Mouse (Mus musculus) frontal cortex, postnatal 36 days (tissue): ENCODE results near the gene Slain2.

Experiments used
- DNase-seq, 2 experiments: peaks; one replicate each; pipeline ENCODE4 v3.0.0; 2022; ENCODE audit warnings: low spot score in 2 of 2

The Slain2 gene

GRCm38 (mm10) chr5:72913648-72914557 lies at the start of gene Slain2:
TSS of gene Slain2 (plus strand) at chr5:72914304.
- peak; percentile 92 to 93 for DNase-seq

- DNase-seq: no peak
These were observed 49.4 kb upstream of the Slain2 start for GRCm38 (mm10) chr5:72864654-72865178.

DNA sequence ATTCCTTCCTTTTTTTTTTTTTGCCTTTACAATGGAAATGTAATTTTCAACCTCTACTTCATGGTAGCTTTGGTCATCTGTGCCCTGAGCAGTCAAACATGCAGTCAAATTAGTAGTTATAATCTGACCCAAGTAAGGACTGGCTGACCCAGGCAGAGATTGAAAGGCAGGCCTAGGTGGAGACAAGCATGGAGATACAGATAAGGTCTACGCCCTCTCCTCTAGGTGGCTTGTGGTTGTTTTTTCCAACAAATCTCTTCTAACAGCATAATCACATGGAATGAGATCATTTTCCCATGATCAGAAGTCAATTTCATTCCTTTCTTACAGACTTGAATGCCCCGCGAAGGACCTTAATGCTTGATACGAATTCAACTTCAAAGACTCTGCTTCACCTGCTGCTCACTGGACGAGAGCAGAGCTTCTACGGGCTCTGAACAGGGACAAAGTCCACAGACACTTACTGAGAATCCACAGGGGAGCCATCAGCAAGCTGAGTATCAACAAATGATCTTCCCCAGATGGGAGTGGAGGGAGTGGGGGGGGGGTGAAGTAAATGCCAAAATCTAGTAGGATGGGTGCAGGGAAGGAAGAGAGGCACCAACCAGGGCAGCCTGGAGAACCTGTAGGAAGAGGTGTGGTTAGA lies 47.7 kb upstream of the Slain2 start:
- DNase-seq: no peak

DNA sequence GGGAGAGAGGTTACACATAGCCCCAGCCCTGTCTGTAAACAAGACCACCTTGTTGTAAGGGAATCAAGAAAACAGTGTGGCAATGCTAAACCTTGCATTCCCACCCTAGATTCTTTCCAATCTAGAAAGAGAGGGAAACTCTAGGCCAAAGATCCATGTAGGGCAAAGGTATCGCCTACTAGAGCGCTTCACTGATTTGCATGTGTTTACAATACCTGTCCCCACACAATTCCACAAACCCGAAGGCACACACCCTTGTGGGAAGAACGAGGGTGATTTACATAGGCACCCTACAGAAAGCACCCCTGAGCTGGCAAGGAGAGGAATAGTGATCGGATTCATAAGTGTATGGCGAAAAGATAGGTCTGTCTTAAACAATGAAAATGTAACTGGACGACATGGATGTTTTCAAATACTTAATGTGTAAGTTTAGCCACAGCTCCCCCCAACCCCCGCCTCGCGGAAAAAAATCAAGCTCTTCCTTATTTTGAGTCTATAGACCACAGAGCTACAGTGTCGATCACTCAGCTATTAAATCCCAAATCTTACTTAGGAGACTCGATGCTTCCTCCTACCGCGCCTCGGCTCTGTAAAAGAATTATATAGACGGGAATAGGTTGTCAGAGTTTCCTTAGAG lies 47.0 kb upstream of the Slain2 start:
- DNase-seq: no peak

DNA sequence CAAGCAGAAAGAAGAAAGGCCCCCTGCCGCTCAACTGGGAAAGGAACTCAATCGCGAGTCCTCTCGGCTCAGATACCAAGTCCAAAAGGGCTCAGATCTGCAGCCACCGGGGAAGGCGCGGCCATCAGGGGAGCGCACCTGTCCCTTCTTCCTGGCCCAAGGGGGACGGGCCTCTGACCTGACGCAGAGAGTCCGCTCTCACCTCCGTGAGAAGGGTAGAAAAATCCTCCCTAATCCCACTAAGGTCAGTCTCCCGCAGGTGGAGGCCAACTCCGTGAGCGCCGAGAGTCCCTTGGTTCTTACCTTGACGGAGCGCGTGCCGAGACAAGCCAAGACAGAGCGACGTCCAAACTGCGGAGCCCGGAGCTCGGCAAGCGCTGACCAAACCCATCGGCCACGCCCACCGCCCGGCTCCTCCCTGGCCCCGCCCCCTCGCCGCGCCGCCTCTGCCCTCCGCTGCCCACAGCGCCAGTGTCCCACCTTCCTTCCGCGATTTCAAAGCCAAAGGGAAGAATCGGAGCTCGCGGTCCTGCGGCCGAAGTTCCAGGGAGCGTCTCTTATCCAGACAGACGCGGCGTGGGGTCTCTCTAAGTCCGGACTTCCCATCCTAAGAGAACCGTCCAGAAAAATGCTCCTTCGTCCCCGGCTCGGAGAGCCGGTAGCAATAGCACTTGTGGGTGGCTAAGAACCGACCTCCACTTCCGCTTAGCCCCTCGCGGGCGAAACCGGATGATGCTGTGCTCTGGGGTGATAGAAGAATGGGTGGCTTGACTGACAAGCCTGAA lies 45.8 kb upstream of the Slain2 start, which contains the start of gene Tec:
TSS of gene Tec (minus strand) at position 393 of the 785 bp plus-strand sequence.
- DNase-seq: peak; percentile 76 to 77

- DNase-seq: no peak
These were observed 44.1 kb upstream of the Slain2 start for GRCm38 (mm10) chr5:72869779-72870608.

DNA sequence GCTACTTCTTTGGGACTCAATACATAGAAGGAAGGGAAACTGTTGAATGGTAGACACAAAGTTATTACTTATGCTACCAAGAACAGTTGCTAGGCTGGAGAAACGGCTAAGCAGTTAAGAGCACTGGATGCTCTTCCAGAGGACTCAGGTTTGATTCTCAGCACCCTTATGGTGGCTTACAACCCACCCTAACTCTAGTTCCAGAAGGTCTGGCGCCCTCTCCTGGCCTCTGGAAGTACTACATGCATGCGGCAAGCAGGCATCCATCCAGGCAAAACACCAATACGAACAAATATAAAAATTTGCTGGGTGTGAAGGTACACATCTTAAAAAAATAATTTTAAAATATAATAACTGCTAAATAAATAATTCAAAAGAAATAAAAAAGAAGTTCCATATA lies 43.0 kb upstream of the Slain2 start:
- DNase-seq: no peak

DNA sequence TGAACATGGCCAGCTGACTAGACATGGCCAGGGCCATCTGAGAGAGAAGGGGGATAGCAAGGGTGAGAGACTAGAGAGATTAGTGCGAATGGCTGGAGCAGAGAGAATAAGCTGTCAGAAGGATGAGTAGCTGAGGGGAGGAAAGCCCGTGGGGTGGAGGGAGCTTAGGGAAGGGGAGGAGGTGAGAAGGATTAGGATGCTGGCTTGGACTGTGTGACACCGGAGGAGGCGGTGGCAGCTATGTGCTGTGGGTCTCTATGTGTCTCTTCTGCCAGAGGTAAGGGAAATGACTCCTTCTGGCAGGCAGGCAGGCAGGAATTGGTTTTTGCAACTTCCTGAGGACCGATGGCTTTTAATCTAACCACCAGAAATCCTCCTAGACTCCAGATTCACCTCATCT lies 34.4 kb upstream of the Slain2 start:
- no peak for DNase-seq

GRCm38 (mm10) chr5:72881748-72882411 lies 32.2 kb upstream of the Slain2 start:
- DNase-seq: peak; percentile 8 to 16

DNA sequence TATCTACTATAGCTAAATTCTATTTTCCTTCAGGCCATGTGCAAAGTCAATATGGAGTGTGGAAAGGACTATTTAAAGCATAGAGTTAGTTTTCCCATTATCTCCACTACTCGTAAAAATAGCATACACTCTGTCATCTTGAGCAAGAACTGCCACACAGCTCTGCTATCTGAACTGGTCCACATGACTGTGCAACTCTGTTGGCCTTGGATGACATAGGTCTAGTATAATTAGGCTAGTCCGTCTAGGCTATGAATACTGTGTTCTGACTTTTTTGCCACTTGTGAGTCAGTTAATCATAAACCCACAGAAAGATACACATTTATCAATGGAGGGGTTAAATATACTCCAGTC lies 31.7 kb upstream of the Slain2 start:
- DNase-seq: peak in 1 of 2 experiments; percentile 25

GRCm38 (mm10) chr5:72883706-72884105 lies 30.4 kb upstream of the Slain2 start:
- DNase-seq: no peak

DNA sequence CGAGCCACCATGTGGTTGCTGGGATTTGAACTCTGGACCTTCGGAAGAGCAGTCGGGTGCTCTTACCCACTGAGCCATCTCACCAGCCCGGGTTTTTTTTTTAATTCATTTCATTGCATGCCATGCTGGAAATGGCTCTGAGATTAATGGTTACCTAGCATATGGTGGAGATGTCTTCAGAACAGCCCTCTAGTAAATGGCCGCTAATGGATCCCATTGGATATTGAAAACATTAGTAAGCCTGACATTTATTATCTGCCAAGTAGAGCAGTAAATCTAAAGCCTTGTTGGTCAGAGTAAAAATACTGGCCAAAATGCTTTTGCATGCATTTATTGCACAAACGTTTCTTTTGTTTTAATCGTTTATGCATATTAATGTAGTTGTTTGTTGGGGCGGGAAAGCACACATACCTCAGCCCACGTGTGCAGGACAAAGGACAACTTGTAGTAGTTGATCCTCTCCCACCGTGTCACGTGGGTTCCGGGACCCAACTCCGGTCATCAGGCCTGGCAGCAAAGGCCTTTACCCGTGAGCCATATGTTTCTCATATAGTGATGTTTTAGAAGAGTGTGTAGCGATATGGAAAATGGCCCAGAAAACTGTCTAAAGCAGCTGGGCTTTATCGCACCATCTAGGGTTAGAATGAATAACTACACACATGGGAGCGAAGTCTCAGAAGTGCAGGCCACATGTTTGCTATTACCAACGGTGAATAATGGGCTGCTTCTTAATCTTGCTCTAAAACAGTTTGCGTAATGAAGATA lies 27.5 kb upstream of the Slain2 start:
- DNase-seq: no peak

GRCm38 (mm10) chr5:72888260-72888659 lies 25.8 kb upstream of the Slain2 start:
- no peak for DNase-seq

DNA sequence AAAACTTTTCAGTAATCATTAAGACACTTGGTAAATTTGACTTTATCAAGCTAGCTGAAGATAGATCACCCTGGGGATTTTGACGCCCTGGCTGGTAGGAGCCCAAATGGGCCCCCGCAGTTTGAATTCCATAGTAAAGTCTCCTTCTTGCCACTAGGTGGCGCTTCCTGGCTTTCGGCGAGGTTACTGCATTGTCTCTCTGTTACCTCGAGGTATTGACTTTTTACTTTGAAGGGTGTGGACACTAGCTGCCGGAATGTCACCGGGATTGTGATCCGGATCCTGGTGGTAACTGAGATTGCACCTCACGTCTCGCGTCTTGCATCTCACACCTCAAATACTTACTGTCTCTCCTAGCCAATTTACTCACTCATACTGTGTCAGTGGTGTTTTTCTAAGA lies 22.6 kb upstream of the Slain2 start:
- DNase-seq: peak in 1 of 2 experiments; percentile 50

DNA sequence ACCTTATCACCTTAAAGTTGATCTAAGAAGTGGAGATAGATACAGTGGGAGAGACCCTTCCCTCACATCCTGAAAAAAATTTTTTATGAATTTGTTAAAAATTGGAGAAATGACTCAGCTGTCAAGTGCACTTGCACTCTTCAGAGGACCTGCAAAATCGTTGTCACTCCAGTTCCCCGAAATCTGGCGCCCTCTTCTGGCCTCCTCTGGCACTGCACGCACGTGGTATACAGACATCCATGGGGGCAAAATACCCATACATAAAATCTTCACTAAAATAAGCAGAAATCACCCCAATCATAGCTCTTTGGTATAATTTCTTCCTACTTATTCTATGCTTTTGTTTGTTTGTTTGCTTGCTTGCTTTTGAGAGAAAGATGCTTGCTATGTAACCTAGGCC lies 20.1 kb upstream of the Slain2 start:
- DNase-seq: no peak

DNA sequence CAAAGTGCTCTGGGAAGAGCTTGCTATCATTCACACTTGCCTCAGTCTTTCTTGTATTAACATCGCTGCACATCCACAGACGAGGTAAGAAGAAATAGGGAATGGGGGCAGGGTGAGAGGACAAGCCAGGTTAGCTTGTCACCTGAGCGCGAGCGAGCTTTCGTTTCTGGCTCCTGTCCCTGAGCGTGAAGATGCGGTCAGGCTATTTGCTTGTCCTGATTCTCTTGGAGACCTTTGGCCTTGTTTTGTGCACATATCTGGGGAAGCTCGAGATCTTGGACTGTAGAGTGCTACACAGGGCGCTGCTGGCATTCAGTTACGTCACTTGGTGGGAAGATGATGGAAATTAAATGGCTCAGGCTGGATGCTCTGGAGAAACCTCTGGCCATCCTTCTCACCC lies 18.8 kb upstream of the Slain2 start:
- DNase-seq: no peak

GRCm38 (mm10) chr5:72896478-72897279 lies 17.4 kb upstream of the Slain2 start:
- DNase-seq: no peak

DNA sequence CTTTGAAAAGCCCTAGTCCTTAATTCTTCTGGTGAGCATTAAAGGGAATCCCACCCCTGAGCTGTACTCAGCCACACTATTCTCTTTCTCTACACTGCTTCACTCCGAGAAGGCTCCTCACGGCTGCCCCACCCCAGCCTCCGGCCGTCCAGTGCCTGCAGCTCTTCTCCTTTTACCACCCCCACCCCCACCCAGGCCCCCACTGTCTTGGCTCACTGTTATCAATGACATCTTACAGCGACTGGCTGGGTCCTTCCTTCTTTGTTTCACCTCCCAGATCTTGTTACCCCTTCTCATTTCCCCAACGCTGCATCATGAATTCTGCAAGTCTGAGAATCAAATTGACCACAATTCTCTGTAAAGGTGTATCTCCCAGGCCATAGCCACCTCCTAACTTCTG lies 16.1 kb upstream of the Slain2 start:
- no peak for DNase-seq

DNA sequence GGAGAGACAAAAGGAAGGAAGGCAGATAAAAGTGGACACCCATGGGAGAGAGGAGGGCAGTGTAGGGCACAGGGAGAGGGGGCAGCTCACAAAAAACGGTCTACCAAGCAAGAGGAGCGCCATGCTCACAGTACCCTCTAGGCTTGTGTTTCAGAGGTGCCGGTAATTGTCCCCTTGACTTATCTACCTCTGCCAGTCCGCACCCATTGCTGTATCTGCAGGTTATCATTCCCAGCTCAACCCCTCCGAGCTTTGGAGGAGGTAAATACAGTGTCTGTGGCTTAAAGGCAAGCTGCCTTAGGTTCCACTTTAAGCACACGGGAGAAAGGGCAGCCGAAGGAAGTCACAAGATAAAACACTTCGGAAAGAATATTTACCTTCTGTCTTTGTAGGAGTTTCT lies 14.8 kb upstream of the Slain2 start:
- no peak for DNase-seq
